Mouse (Mus musculus) testis, adult 2 months (tissue): ENCODE data around the gene Dnajc3.

Experiments
- CTCF ChIP-seq: fragments of 200-500 bp; IDR thresholded peaks from 2 replicates; pipeline ENCODE4 v1.5.1; 2012; ENCODE audit warnings: low read depth, mild to moderate bottlenecking, inconsistent platforms, low read length, moderate library complexity; ENCODE audit not compliant: control insufficient read depth, insufficient read depth, insufficient replicate concordance
- POLR2A ChIP-seq: fragments of 200-500 bp; IDR thresholded peaks from 2 replicates; pipeline ENCODE4 v1.6.1; 2012; ENCODE audit warnings: low read depth, mild to moderate bottlenecking, inconsistent platforms, low read length, moderate library complexity; ENCODE audit not compliant: control insufficient read depth

DNA sequence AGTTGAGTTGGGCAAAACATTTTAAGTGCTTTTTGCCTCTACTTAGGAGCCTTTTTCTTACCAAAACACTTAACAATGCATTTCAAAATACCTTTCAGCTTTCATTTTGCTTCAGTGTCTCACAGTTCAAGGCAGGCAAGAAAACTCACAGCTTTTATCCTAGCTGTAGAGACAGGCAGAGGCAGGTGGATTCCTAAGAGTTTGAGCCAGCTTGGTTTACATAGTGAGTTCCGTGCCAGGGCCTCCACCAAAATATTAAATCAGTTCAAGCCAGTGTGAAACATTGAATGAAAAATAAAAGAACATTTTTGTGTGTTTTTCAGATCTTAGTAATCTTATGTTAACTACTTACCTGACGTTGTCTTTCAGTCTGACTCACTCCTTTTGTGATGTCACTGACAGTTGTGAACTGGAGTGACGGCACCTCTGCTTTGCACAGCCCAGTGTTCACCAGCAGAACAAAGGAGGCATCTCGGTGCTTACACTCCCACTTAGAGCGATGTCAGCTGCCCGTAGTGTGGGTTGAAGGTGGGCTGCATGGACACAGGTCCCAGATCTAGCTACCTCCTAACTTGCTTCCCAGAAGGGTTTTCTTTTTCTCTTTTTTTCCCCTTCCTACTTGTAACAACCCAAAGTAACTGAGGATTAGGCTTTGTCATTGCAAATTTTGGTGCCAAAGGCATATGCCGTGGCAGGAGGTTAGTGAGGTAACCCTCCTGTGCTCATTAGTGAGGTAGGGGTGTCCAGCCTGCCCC lies 42.0 kb downstream of the Dnajc3 start:
- TF ChIP-seq POLR2A (no peak), CTCF (no peak)
